Mouse (Mus musculus) neural tube, embryonic 15.5 days (tissue): Measurements from ENCODE around the gene Gm49378. TPM values are rescaled to one million over a fixed set of nuclear protein-coding genes. Genes with fewer than 3 reads are reported as not detected.

Experiments
- ATAC-seq: fragments of 200-750 bp; cut with Nextera tagmentation; 2 replicates; pipeline ENCODE4 v1.8.0; 2017; ENCODE audit warnings: mild to moderate bottlenecking, moderate TSS enrichment, moderate library complexity; ENCODE audit not compliant: low FRiP score
- H3K27ac ChIP-seq: fragments of 300-500 bp; sonication (generic); replicated peaks from 2 replicates; pipeline ENCODE4 v1.5.1; 2015; ENCODE audit warnings: mild to moderate bottlenecking, inconsistent platforms
- H3K27me3 ChIP-seq: fragments of 300-500 bp; sonication (generic); replicated peaks from 2 replicates; pipeline ENCODE4 v1.6.1; 2015; ENCODE audit warnings: inconsistent platforms
- H3K36me3 ChIP-seq: fragments of 300-500 bp; sonication (generic); 2 replicates; pipeline ENCODE4 v1.6.1; 2015; ENCODE audit warnings: inconsistent platforms
- H3K4me1 ChIP-seq: fragments of 300-500 bp; sonication (generic); 2 replicates; pipeline ENCODE4 v1.6.1; 2015; ENCODE audit warnings: inconsistent platforms
- H3K4me2 ChIP-seq: fragments of 300-500 bp; sonication (generic); 2 replicates; pipeline ENCODE4 v1.6.1; 2015; ENCODE audit warnings: inconsistent platforms, mild to moderate bottlenecking, moderate library complexity
- H3K4me3 ChIP-seq: fragments of 300-500 bp; sonication (generic); replicated peaks from 2 replicates; pipeline ENCODE4 v1.5.1; 2015; ENCODE audit warnings: mild to moderate bottlenecking, inconsistent platforms
- H3K9ac ChIP-seq: fragments of 300-500 bp; sonication (generic); replicated peaks from 2 replicates; pipeline ENCODE4 v1.6.1; 2015; ENCODE audit warnings: mild to moderate bottlenecking, inconsistent platforms
- H3K9me3 ChIP-seq: fragments of 300-500 bp; sonication (generic); replicated peaks from 2 replicates; pipeline ENCODE4 v1.6.1; 2016; ENCODE audit warnings: inconsistent platforms
- WGBS: fragments of 180-500 bp; shearing (Covaris S2); methylation state at CpG from one replicate; pipeline ENCODE4 v1.1.7; 2015; ENCODE audit warnings: mixed read lengths; 5-methylcytosine and 5-hydroxymethylcytosine counted together
- polyA plus RNA-seq: library from polyadenylated mRNA; unstranded; fragments of >200 nt; fragmentation: Nextera tagmentation; extraction: Ambion mirVana; gene quantifications from 2 replicates; pipeline ENCODE4 v1.2.1, GENCODE M21; 2015

Gene Gm49378
- polyA plus RNA-seq, 1 experiment from 2014 or later: 1.7 TPM

DNA sequence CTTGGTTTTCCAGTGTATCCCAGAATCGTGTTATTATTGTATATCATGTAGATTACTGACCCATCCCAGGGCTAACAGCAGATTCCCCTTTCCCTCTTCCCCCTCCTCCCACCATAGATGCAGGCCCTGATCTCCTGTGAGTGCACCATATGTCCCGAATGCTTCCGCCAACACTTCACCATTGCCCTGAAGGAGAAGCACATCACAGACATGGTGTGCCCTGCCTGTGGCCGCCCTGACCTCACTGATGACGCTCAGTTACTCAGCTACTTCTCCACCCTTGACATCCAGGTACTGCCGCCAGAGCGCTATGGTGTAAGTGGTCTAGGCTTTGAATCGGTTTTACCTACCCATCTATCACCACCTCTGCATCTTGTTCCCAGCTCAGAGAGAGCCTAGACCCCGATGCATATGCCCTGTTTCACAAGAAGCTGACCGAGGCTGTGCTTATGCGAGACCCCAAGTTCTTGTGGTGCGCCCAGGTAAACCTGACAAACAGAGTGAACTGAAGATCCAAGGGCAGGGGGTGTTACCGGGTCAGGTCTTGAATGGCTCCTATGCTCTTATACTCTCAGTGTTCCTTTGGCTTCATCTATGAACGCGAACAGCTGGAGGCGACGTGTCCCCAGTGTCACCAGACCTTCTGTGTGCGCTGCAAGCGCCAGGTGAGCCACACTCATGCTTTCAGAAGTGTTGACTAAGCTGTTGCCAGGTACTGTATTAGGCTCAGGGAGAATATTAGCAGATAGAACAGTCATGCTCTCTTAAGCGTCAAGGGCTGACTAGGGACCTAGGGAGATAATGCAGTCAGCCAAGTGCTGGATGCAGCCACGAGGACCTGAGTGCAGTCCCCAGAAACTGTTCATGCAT is 38.9 kb downstream of the Gm49378 start:
- Histone ChIP-seq H3K4me2 (no peak overlapping the region), H3K27ac (no peak overlapping the region), H3K9me3 (no peaks in the 10 kb centered on the region), H3K9ac (no peak overlapping the region), H3K4me1 (peaks cover 11% of the 10 kb centered on the region), H3K4me3 (no peak overlapping the region), H3K27me3 (no peaks in the 10 kb centered on the region), H3K36me3 (peaks cover 95% of the 10 kb centered on the region)
- ATAC-seq: no peak
- 96% methylated on average over 21 of the region's 21 CpGs for WGBS

DNA sequence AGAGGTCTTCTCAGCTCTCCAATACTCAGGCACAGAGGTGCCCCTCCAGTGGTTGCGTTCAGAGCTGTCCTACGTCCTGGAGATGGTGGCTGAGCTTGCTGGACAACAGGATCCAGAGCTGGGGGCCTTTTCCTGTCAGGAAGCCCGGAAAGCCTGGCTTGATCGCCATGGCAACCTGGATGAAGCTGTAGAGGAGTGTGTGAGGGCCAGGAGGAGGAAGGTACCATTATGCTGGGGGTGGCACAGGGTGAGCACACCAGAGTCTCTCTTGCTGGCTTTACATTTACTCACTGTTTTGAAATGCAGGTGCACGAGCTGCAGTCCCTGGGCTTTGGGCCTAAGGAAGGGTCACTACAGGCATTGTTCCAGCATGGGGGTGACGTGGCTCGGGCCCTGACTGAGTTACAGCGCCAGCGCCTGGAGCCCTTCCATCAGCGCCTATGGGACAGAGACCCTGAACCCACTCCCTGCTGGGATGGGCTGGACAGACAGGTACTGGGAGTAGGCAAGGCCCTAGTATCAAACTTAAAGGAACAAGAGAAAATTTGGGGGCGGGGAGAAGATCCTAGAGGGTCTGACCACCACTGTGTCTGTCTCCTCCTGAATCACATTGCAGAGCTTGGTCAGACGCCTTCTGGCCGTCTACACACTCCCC is 41.5 kb downstream of the Gm49378 start:
- ATAC-seq: no peak
- H3K4me2 ChIP-seq: no peak overlapping the region
- H3K27ac ChIP-seq: no peak overlapping the region
- H3K4me1 ChIP-seq: peaks cover 25% of the 10 kb centered on the region
- no peak overlapping the region for H3K4me3 ChIP-seq
- H3K36me3 ChIP-seq: peaks cover 70% of the 10 kb centered on the region
- H3K27me3 ChIP-seq: no peaks in the 10 kb centered on the region
- no peak overlapping the region; the same call in 1 of the 2 replicates for H3K9ac ChIP-seq
- whole genome bisulfite sequencing: 72% methylated on average over 13 of the region's 13 CpGs
- H3K9me3 ChIP-seq: no peaks in the 10 kb centered on the region

DNA sequence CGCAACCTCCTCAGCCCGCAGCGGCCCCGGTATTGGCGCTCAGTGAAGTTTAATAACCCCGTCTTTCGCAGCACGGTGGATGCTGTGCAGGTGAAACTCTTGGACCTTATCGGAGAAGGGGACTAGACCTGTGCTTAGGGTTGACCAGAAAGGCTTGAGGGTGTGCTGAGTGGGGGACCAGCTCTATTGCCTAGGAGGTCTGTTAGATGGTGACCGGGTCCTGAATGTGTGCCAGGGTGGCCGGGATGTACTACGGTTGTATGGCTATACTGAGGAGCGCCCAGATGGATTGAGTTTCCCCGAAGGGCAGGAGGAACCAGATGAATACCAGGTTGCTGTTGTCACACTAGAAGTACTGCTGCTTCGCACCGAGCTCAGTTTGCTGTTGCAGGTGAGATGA is 45.5 kb downstream of the Gm49378 start:
- Histone ChIP-seq H3K4me2 (peak overlapping the region; percentile 95), H3K9me3 (no peaks in the 10 kb centered on the region), H3K27ac (peak overlapping the region; percentile 92), H3K36me3 (peaks cover 45% of the 10 kb centered on the region), H3K4me1 (peaks cover 39% of the 10 kb centered on the region), H3K27me3 (no peaks in the 10 kb centered on the region), H3K4me3 (peak overlapping the region; percentile 93), H3K9ac (peak overlapping the region; percentile 87)
- no peak for ATAC-seq
- 6% methylated on average over 16 of the region's 16 CpGs for WGBS

DNA sequence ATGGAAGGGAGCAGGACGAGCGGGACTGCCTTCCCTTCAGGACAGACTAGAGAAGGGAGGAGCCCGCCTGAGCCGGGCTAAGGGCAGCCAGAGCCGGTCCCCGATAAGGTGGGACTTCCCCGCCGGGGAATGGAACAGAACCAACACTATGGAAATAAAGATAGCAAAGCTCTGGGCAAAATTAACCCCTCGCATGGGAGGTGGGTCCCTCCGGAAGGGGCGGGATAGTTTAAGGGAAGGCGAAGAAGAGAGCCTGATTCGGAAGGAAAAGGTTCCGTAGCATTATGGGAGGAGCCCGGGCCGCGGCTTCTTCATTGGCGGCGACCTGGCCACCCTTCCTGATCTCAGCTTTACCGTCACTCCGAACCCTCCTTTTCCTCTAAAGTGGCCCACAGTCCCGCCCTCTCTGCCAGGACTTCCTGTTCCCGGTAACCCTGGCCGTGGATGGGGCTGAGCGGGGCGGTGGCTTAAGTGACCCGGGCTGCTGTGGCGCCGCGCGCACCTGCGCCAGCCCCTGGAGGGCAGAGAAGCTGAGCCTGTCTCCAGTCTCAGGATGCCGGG is 46.3 kb downstream of the Gm49378 start, which contains the start of gene Rnf31:
Rnf31 (plus strand) TSS at position 378 of the 561 bp plus-strand sequence.
- Histone ChIP-seq H3K9me3 (no peaks in the 10 kb centered on the region), H3K27me3 (no peaks in the 10 kb centered on the region), H3K9ac (peak within 1 kb of the TSS; percentile 87), H3K4me1 (peaks cover 39% of the 10 kb centered on the region), H3K27ac (peak within 1 kb of the TSS; percentile 92), H3K36me3 (peaks cover 39% of the 10 kb centered on the region), H3K4me3 (peak within 1 kb of the TSS; percentile 93), H3K4me2 (peak within 1 kb of the TSS; percentile 95)
- WGBS: 0% methylated on average over 33 of the region's 33 CpGs
- ATAC-seq: peak; percentile 90

DNA sequence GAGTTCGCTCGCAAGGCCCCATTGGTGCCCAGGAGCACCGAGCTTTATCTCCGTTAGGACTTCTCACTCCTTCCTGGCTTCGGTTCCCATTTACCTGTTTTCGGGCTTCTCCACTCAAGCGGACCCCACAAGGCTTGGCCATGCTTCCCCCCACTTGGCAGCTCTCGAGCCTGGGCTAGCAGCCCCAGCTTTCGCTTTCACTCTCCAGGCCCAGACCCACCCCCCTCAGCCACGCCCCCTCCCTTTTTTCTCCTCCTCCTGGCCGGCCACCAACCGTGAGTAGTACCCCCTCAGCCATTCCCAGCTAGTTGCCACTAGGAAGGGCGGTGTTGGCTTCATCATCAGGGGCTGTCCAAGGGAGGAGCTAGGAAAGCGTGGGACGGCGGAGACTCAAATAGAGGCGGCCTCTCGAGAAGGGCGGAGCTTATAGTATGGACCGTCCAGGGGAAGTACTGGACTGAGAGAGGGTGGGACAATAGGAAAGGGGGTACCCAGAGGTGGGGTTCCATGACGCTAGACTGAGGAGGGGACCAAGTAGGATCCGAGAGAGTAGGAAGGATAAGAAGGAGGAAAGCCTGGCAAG is 46.9 kb downstream of the Gm49378 start, which contains the start of gene Psme2:
Psme2 (minus strand) TSS at position 366 of the 583 bp plus-strand sequence.
- Histone ChIP-seq H3K9ac (peak within 1 kb of the TSS; percentile 87), H3K4me3 (peak within 1 kb of the TSS; percentile 93), H3K27ac (peak within 1 kb of the TSS; percentile 92), H3K27me3 (no peaks in the 10 kb centered on the region), H3K4me2 (peak within 1 kb of the TSS; percentile 95), H3K9me3 (no peaks in the 10 kb centered on the region), H3K36me3 (peaks cover 34% of the 10 kb centered on the region), H3K4me1 (peaks cover 39% of the 10 kb centered on the region)
- peak; percentile 96 for ATAC-seq
- WGBS: under 1% methylated on average over 21 of the region's 22 CpGs

DNA sequence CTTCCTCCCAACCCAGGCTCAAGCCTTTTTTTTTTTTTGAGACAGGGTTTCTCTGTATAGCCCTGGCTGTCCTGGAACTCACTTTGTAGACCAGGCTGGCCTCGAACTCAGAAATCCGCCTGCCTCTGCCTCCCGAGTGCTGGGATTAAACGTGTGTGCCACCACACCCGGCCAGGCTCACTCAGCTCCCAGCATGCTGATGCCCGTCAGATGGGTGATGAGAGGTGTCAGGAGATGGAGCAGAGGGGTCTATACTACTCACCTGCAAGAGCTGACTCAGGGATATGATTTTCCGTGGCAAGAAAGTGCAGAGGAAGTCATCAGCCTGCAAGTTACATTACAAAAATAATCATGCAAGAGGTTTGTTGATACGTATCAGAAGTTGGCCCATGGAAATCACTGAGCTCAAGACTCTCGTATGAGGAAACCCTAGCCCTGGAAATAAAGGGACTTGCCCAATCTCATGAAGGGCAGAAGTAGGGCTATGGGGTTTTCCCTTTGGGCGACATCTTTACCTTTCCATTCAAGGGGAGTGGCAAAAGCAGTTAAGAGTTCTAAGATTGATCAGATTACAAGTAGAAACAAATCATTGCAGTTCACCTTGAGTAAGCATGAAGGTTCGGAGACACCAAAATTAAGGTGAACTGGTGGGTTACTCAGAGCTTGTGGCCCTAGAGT is 47.8 kb downstream of the Gm49378 start:
- H3K4me1 ChIP-seq: peaks cover 48% of the 10 kb centered on the region
- H3K4me2 ChIP-seq: peak overlapping the region; percentile 95
- H3K36me3 ChIP-seq: peaks cover 24% of the 10 kb centered on the region
- H3K27ac ChIP-seq: peak overlapping the region; percentile 92; the same call in 1 of the 2 replicates
- H3K9me3 ChIP-seq: no peaks in the 10 kb centered on the region
- 89% methylated on average over 11 of the region's 11 CpGs for WGBS
- H3K9ac ChIP-seq: peak overlapping the region; percentile 87
- no peaks in the 10 kb centered on the region for H3K27me3 ChIP-seq
- peak overlapping the region; percentile 93 for H3K4me3 ChIP-seq
- no peak for ATAC-seq

DNA sequence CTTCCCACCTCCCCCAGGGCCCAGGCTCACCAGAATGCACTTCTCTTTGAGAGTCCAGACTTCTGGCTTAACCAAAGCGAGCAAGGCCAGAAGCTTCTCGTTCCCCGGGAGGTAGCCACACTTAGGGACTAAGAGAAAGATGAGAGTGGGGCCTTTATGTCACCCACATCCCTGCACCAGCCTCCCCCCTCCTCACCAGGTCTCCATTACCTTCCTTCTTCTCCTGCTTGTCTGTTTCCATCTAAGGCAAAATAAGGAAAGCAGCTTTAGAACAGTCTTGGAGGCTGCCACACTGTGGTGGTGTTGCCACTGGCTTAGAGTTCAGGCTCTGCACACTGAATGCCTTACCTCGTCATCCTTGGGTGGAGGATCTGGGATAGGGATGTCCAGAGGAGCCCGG is 48.4 kb downstream of the Gm49378 start:
- 99% methylated on average over 5 of the region's 5 CpGs for WGBS
- H3K4me1 ChIP-seq: peaks cover 53% of the 10 kb centered on the region
- no peak for ATAC-seq
- H3K27me3 ChIP-seq: no peaks in the 10 kb centered on the region
- no peak overlapping the region for H3K4me3 ChIP-seq
- H3K27ac ChIP-seq: no peak overlapping the region
- no peaks in the 10 kb centered on the region for H3K9me3 ChIP-seq
- peaks cover 18% of the 10 kb centered on the region for H3K36me3 ChIP-seq
- no peak overlapping the region for H3K9ac ChIP-seq
- no peak overlapping the region for H3K4me2 ChIP-seq

DNA sequence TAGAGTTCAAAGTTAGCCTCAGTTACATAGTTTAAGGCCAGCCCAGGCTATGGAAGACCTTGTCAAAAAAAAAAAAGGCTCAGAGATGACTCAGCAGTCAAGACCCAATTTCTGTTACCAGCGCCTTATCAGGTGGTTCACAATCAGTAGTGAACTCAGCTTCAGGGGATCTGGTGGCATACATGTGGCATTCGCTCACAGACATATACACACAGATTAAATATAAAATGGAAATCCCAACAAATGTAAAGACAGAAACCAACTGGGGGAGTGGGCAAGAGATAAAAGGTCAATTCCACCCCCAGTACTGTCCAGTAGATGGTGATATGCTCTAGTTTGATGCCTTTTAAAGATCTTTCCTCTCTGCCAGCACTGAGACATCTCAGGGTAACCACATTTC is 51.5 kb downstream of the Gm49378 start:
- peaks cover 28% of the 10 kb centered on the region for H3K4me1 ChIP-seq
- H3K36me3 ChIP-seq: peaks cover 21% of the 10 kb centered on the region
- H3K27me3 ChIP-seq: no peaks in the 10 kb centered on the region
- no peak overlapping the region for H3K27ac ChIP-seq
- no peak overlapping the region for H3K4me2 ChIP-seq
- no peak overlapping the region for H3K4me3 ChIP-seq
- ATAC-seq: no peak
- WGBS: 96% methylated on average over 2 of the region's 2 CpGs
- no peaks in the 10 kb centered on the region for H3K9me3 ChIP-seq
- H3K9ac ChIP-seq: no peak overlapping the region

DNA sequence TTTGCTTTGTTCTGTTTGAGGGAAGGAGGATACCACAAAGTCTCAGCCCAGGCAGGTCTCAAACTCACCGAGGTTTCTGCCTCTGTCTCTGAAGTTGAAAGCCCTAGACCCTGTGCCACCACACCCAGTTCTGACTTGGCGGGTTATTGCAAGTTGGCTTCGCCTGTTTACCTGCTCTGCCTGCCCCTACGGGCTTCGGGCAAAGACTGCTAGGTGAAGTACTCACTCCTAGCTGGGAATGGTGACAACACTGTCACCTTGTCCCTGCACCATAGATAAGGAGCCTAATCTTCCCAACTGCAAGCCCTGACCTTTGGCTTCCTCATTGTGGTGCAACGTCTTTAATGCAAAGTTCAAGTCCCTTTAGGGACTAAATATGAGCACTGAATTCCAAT is 52.1 kb downstream of the Gm49378 start:
- Histone ChIP-seq H3K9ac (no peak overlapping the region), H3K4me3 (peak overlapping the region; percentile 55), H3K27me3 (no peaks in the 10 kb centered on the region), H3K4me1 (peaks cover 27% of the 10 kb centered on the region), H3K4me2 (peak overlapping the region; percentile 76), H3K9me3 (no peaks in the 10 kb centered on the region), H3K27ac (no peak overlapping the region), H3K36me3 (peaks cover 27% of the 10 kb centered on the region)
- no peak for ATAC-seq
- 65% methylated on average over 6 of the region's 6 CpGs for WGBS

DNA sequence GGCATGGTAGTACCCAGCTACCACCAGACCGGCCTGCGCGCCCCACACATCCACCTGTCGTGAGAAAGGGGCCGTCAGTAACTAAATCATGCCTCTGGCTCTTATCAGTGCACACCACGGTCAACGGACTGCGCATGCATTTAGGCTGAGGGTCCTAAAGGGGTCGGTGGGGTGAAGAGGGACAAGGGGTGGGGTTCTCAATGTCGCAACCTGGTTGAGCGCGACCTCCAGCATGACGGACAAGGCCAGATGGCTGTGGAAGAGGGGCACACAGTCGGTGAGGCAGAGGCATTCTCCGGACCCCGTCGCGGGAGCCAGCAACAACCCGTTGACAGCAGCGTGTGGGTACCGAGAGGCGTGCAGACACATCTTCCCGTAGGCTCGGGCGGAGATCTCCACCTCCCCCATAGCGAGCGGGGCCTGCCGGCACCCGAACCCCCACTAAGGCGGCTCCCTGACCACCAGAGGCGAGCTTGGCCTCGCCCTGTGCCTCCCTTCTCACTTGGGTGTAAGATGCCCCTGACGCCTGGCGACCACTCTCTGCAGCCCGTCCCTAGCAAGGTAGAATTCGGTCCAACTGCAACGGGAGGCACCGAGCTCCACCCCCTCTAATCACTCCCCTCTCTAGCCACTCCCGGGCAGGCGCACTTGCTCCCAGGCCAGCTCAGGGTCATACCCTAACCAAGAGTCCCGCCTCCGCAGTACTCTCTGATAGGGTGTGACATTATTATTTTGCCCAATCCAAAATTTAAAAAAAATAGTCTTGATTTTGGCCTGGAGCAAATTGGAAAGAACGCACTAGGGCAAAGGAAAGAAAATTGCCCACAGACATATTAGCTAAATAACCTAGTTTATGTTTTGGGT is 52.8 kb downstream of the Gm49378 start, which contains the start of gene Emc9:
Emc9 (minus strand) TSS at position 601 of the 864 bp plus-strand sequence.
- peak within 1 kb of the TSS; percentile 76 for H3K4me2 ChIP-seq
- no peaks in the 10 kb centered on the region for H3K27me3 ChIP-seq
- H3K4me3 ChIP-seq: peak within 1 kb of the TSS; percentile 55
- ATAC-seq: peak; percentile 82
- H3K9me3 ChIP-seq: no peaks in the 10 kb centered on the region
- peak within 1 kb of the TSS; percentile 70 for H3K27ac ChIP-seq
- WGBS: 3% methylated on average over 43 of the region's 43 CpGs
- peaks cover 21% of the 10 kb centered on the region for H3K4me1 ChIP-seq
- H3K36me3 ChIP-seq: peaks cover 33% of the 10 kb centered on the region
- H3K9ac ChIP-seq: peak within 1 kb of the TSS; percentile 68
